Mouse (Mus musculus) hindbrain, postnatal 0 days (tissue): ENCODE results near the gene Ptch1. TPM values are rescaled to one million over a fixed set of nuclear protein-coding genes. Genes with fewer than 3 reads are reported as not detected.

ENCODE experiments used
- ATAC-seq: fragments of 200-750 bp; cut with Nextera tagmentation; 2 replicates; pipeline ENCODE4 v1.8.0; 2017; ENCODE audit warnings: mild to moderate bottlenecking, moderate TSS enrichment, moderate library complexity
- DNase-seq: peaks from one replicate; pipeline ENCODE4 v3.0.0-alpha.2; 2015; ENCODE audit warnings: low spot score
- H3K27ac ChIP-seq: fragments of 300-500 bp; sonication (generic); 2 replicates; pipeline ENCODE4 v1.5.1; 2014; ENCODE audit warnings: mild to moderate bottlenecking
- H3K27me3 ChIP-seq: fragments of 300-500 bp; sonication (generic); 2 replicates; pipeline ENCODE4 v1.6.1; 2014; ENCODE audit warnings: low read length, mixed read lengths; ENCODE audit not compliant: insufficient read depth
- H3K36me3 ChIP-seq: fragments of 300-500 bp; sonication (generic); 2 replicates; pipeline ENCODE4 v1.6.1; 2014; ENCODE audit warnings: low read length, mixed read lengths; ENCODE audit not compliant: insufficient read depth
- H3K4me1 ChIP-seq: fragments of 300-500 bp; sonication (generic); 2 replicates; pipeline ENCODE4 v1.6.1; 2014; ENCODE audit warnings: antibody characterized with exemption, low read length, mixed read lengths; ENCODE audit not compliant: insufficient read depth
- H3K4me2 ChIP-seq: fragments of 300-500 bp; sonication (generic); 2 replicates; pipeline ENCODE4 v1.6.1; 2014; ENCODE audit warnings: low read depth, mild to moderate bottlenecking, low read length, moderate library complexity, mixed read lengths
- H3K4me3 ChIP-seq: fragments of 300-500 bp; sonication (generic); 2 replicates; pipeline ENCODE4 v1.5.1; 2014; ENCODE audit warnings: low read length
- H3K9ac ChIP-seq: fragments of 300-500 bp; sonication (generic); replicated peaks from 2 replicates; pipeline ENCODE4 v1.6.1; 2014; ENCODE audit warnings: mild to moderate bottlenecking, low read length, moderate library complexity, mixed read lengths
- H3K9me3 ChIP-seq: fragments of 300-500 bp; sonication (generic); 2 replicates; pipeline ENCODE4 v1.6.1; 2016; ENCODE audit warnings: low read length, mixed read lengths
- CTCF ChIP-seq: IDR thresholded peaks from 2 replicates; pipeline ENCODE4 v1.5.1; 2016; ENCODE audit warnings: antibody characterized with exemption, control low read depth, low read depth
- WGBS: fragments of 180-500 bp; shearing (Covaris S2); extraction: QIAGEN DNeasy Blood & Tissue Kit; methylation state at CpG from one replicate; pipeline ENCODE4 v1.1.7; 2014; 5-methylcytosine and 5-hydroxymethylcytosine counted together
- polyA plus RNA-seq: library from polyadenylated mRNA; unstranded; fragments of >200 nt; fragmentation: Nextera tagmentation; extraction: Ambion mirVana; gene quantifications from 2 replicates; pipeline ENCODE4 v1.2.1, GENCODE M21; 2015
- total RNA-seq: library from RNA; depleted of rRNA; stranded (reverse); fragments of >200 nt; gene quantifications from 2 replicates; pipeline ENCODE4 v1.2.3, GENCODE M21; 2014

Gene Ptch1
- total and polyA plus RNA-seq, 2 experiments from 2014 or later = 9.6 to 58.4 TPM

DNA sequence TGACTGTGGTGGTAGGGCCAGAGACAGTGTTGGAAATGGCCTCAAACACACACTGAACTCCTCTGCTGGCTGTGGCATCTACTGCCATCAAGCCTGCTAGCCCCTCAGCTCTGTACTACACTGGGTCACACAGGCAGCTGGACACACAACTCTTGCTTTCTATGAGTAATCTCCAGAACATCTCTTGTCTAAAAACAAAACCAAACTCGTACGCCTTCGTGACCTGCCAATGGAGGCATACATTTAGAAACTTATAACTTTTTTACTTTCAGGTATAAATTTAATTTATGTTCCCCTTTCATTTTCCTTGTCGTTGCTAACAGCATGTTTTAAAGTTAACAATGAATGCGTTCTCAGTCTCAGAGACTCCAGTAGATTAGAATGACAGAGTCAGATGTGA, 19.4 kb upstream of the Ptch1 start:
- peaks cover 3% of the 10 kb centered on the region; the same call in 1 of the 2 replicates for H3K4me1 ChIP-seq
- ATAC-seq (no peak), DNase-seq (no peak)
- H3K9me3 ChIP-seq = no peaks in the 10 kb centered on the region
- no peak for TF ChIP-seq CTCF
- H3K27me3 ChIP-seq = no peaks in the 10 kb centered on the region
- H3K4me2 ChIP-seq = no peak overlapping the region
- 80% methylated on average over 5 of the region's 5 CpGs for WGBS
- no peak overlapping the region for H3K27ac ChIP-seq
- no peaks in the 10 kb centered on the region for H3K36me3 ChIP-seq
- H3K4me3 ChIP-seq = no peak overlapping the region
- H3K9ac ChIP-seq = no peak overlapping the region

DNA sequence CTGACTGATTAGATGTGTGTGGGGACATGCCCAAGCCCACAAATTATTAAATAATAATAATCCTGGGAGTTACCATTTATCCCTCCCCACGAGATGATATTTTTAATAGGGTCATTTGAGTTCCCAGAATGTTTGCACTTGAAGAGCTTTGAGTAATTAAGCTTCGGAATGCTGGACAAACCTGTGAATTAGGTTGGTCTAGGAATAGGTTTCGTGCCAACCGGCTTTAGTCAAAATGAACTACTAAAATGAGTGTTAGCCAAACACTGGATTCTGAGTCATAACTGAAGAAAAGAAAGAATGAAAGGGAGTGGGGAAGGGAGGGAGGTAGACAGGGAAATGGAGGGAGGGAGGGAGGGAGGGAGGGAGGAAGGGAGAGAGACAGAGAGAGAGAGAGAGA, 1.2 kb upstream of the Ptch1 start:
- H3K9me3 ChIP-seq = no peaks in the 10 kb centered on the region
- no peaks in the 10 kb centered on the region for H3K36me3 ChIP-seq
- TF ChIP-seq CTCF = no peak
- H3K27ac ChIP-seq = no peak overlapping the region
- WGBS = 55% methylated on average over 4 of the region's 4 CpGs
- H3K4me2 ChIP-seq = no peak overlapping the region
- H3K9ac ChIP-seq = no peak overlapping the region
- ATAC-seq (no peak), DNase-seq (no peak)
- H3K4me1 ChIP-seq = no peaks in the 10 kb centered on the region
- no peak overlapping the region for H3K4me3 ChIP-seq
- H3K27me3 ChIP-seq = 0 out of 2 replicates have a peak, but pooled peaks cover 4% of the 10 kb centered on the region

DNA sequence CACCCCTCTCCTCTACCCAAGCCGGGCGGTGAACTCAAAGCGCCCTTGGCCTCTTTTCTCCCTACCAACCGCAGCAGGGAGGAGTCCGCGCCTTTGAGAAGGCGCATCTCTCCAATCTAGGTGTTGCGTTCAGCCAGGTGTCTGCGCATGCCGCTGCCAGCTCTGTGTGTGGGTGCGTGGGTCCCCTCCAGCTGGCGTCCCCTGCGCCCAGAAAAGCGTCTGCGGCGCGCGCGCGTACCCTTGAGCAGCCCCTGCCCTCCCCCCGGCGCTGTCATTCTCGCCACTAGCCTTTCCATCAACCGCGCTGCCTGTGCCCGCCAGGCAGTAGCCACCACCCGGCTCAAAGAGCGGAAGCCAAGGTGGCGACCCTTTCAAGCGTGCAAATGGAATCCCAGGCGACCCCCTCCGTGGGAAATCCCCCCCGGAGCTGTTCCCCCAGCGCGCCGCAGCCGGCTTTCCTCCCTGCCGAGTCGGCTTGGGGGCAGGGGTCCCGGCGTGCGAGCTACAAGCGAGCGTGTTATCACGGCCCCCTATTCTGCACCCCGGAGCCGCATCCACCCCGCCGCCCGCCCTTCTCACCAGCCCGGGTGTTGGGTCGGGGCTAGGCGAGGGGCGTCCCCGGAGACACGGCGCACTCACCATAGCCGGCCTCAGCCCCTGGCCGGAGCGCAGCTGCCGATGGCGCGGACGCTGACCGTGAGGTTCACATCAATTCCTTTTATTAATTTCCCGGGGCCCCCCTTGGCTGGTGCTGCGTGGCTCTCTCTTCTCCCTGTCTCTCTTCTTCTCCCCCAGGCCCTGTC, 744 bp downstream of the Ptch1 start:
- ATAC-seq = peak; percentile 50
- Histone ChIP-seq H3K4me2 (peak overlapping the region; percentile 92), H3K36me3 (no peaks in the 10 kb centered on the region), H3K4me3 (peak overlapping the region; percentile 94), H3K27ac (peak overlapping the region; percentile 90), H3K9me3 (no peaks in the 10 kb centered on the region), H3K4me1 (peaks cover 10% of the 10 kb centered on the region; the same call in 1 of the 2 replicates), H3K27me3 (0 out of 2 replicates have a peak, but pooled peaks cover 4% of the 10 kb centered on the region), H3K9ac (peak overlapping the region; percentile 87)
- no peak for TF ChIP-seq CTCF
- WGBS = 1% methylated on average over 67 of the region's 67 CpGs
- peak; percentile 75 for DNase-seq

DNA sequence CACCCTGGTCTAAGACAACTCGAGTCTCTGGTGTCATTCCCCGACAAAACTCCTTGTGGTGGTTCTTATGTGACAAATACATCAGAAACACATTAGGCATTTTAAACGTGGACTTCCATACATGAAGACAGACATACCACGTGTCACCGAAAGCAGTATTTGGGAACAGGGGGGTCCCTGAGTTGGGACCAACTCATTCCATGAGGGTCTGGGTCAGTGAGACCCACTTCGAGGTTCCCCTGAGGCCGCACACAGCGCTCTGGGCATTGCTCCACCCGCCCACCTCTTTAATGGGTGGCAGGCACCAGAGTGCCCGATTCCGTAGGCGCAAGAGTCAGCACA, 1.3 kb downstream of the Ptch1 start:
- H3K27me3 ChIP-seq = 0 out of 2 replicates have a peak, but pooled peaks cover 4% of the 10 kb centered on the region

DNA sequence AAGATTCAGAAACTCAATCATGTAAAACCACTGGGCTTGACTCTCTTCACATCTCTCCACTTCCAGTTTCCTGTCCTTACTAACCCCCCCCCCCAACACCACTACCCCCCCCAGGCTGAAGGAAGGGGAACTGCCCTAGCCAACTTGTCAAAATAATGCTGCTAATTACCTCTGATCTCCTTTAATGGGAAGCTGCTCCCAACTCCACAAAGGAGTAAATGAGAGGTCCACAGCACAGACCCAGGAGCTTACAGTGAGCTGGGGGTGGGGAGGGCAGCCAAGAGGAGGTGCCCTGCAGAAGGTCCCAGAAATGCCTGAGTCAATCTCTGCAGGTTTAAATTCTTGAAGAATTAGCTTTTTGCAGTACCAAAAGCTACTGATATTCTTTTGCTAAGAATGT, 2.9 kb downstream of the Ptch1 start:
- no peaks in the 10 kb centered on the region for H3K9me3 ChIP-seq
- ATAC-seq (no peak), DNase-seq (no peak)
- 0 out of 2 replicates have a peak overlapping the region, but pooled peaks have one; percentile 94 for H3K4me3 ChIP-seq
- H3K27ac ChIP-seq = no peak overlapping the region
- no peak for TF ChIP-seq CTCF
- H3K27me3 ChIP-seq = 0 out of 2 replicates have a peak, but pooled peaks cover 4% of the 10 kb centered on the region
- H3K9ac ChIP-seq = no peak overlapping the region; the same call in 1 of the 2 replicates
- H3K4me1 ChIP-seq = peaks cover 10% of the 10 kb centered on the region; the same call in 1 of the 2 replicates
- no peaks in the 10 kb centered on the region for H3K36me3 ChIP-seq
- peak overlapping the region; percentile 92 for H3K4me2 ChIP-seq

More for the DNA sequence above, 1.3 kb downstream of the Ptch1 start:
- Histone ChIP-seq H3K27ac (peak overlapping the region; percentile 90), H3K9me3 (no peaks in the 10 kb centered on the region), H3K9ac (peak overlapping the region; percentile 87), H3K4me1 (peaks cover 10% of the 10 kb centered on the region; the same call in 1 of the 2 replicates), H3K4me3 (peak overlapping the region; percentile 94), H3K4me2 (peak overlapping the region; percentile 92), H3K36me3 (no peaks in the 10 kb centered on the region)
- ATAC-seq (no peak; the same call in 1 of the 2 replicates), DNase-seq (no peak)
- under 1% methylated on average over 12 of the region's 12 CpGs for WGBS
- no peak for TF ChIP-seq CTCF

DNA sequence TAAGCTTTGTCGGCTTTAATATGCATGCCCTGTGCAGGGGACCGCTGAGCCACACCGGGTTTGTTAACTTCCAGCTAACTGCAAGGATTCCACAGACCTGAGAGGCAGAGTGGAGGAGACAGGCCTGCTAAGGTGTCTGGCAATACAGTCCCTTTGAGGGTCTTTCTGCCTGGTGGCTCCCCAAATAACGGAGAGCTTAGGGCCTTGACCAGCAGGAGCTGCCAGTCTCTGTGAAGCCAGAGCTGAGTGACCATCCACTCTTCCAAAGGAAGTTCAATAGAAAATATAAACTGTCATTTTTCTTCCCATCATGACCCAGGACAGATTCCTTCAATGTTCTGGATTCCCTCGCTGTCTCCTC, 4.0 kb downstream of the Ptch1 start:
- no peak for TF ChIP-seq CTCF
- peaks cover 10% of the 10 kb centered on the region; the same call in 1 of the 2 replicates for H3K4me1 ChIP-seq
- H3K9me3 ChIP-seq = no peaks in the 10 kb centered on the region
- WGBS = 26% methylated on average over 5 of the region's 5 CpGs
- peak overlapping the region; percentile 92 for H3K4me2 ChIP-seq
- 0 out of 2 replicates have a peak, but pooled peaks cover 4% of the 10 kb centered on the region for H3K27me3 ChIP-seq
- ATAC-seq (no peak), DNase-seq (no peak)
- H3K36me3 ChIP-seq = no peaks in the 10 kb centered on the region
- H3K9ac ChIP-seq = no peak overlapping the region
- H3K4me3 ChIP-seq = no peak overlapping the region
- H3K27ac ChIP-seq = peak overlapping the region; percentile 90; the same call in 1 of the 2 replicates
